Mouse (Mus musculus): ENCODE measurements at regions not wholly inside any gene's neighbourhood (a gene's known extent, or its start where the extent isn't known, plus 50 kb on each side); places are given as distances from the start of the nearest gene placed in this dataset.

DNA sequence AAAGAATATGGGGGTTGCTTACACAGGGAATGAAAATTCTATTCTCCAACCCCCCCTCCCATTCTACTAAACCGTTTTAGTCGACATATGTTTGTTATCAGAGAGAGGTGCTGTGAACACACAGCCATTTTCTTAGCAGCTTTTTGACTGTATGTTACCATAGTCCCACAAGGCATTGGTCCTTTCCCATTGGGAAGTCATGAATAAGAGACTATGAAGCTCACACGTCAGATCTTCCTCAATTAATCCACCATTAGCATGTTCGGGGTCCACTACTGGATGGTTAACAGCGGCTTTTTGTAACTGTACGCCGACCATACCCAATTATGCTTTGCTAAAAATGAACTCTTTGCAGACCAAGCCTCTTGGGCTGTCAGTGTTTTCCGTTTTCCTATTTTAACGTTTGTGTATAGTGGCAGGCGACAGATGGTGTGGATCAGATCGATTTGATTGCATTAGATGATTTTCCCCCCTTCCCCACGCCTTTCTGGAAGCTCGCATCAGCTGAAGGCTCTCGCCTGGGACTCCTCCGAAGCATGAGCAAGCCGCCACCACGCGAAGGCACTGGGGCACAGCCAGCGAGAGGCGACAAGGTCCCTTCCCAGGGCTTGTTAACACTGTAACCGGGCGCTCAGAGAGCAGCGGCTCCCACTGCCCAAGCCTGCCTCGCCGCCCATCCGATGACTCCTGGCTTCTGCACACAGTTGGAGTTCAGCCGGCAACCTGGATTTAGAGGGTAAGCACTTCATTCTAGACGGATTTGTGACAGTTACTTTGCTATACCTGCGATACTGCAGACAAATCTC is 131.9 kb upstream of the Dpyd start:
- TF ChIP-seq POLR2A (IDR thresholded peaks at IDR 0.05; ENCODE audit: insufficient read length, low read depth): no peak
- no peak for TF ChIP-seq SRF (IDR thresholded peaks at IDR 0.05; ENCODE audit: control insufficient read depth, insufficient read length, low read depth)
- no peak for TF ChIP-seq TCF12 (IDR thresholded peaks at IDR 0.05; ENCODE audit: insufficient read depth, poor library complexity, severe bottlenecking)
- TF ChIP-seq E2F4 (IDR thresholded peaks at IDR 0.05; ENCODE audit: insufficient read depth): no peak
